Mouse (Mus musculus) heart, adult 2 months (tissue): ENCODE data around the gene Itga9.

Experiments used
- CTCF ChIP-seq: fragments of 200-600 bp; IDR thresholded peaks from 2 replicates; pipeline ENCODE4 v1.8.1; 2022; ENCODE audit warnings: antibody characterized with exemption, mild to moderate bottlenecking, moderate library complexity
- EP300 ChIP-seq: fragments of 200-500 bp; IDR thresholded peaks from 2 replicates; pipeline ENCODE4 v1.6.1; 2011; ENCODE audit warnings: low read depth, low read length, control low read depth; ENCODE audit not compliant: insufficient read depth
- POLR2A ChIP-seq: fragments of 200-500 bp; IDR thresholded peaks from 2 replicates; pipeline ENCODE4 v1.6.1; 2011; ENCODE audit warnings: mild to moderate bottlenecking, low read depth, low read length, control low read depth; ENCODE audit not compliant: insufficient read depth

- TF ChIP-seq POLR2A (no peak), CTCF (no peak), EP300 (no peak)
These were observed 75.0 kb downstream of the Itga9 start for GRCm38 (mm10) chr9:118681506-118681905.
